Mouse (Mus musculus): ENCODE data around the gene Diras2.

The Diras2 gene

GRCm38 (mm10) chr13:52455329-52455728 is 75.8 kb downstream of the Diras2 start:
- no peak for DNase-seq

GRCm38 (mm10) chr13:52454708-52455250 is 76.3 kb downstream of the Diras2 start:
- no peak for DNase-seq
